Mouse (Mus musculus): ENCODE measurements around the gene Pde6d.
A peak's percentile ranks its signal among the peaks of the same experiment; 100 is the strongest.
"Not testable (repeated sequence)": the region's sequence is repeated elsewhere in the genome, so short reads cannot be mapped to it uniquely, and the experiment has no call there.

Gene Pde6d

GRCm38 (mm10) chr1:86526789-86527598 lies 55.4 kb downstream of the Pde6d start:
- DNase-seq (ENCODE audit: low read depth in 1 of 2, low spot score in 2 of 2) = no peak

GRCm38 (mm10) chr1:86526116-86526788 lies 56.2 kb downstream of the Pde6d start, which contains the start of gene Ptma:
Ptma (plus strand) TSS chr1:86526726.
- peak; percentile 95 to 96 for DNase-seq (ENCODE audit: low read depth in 1 of 2, low spot score in 2 of 2)

DNA sequence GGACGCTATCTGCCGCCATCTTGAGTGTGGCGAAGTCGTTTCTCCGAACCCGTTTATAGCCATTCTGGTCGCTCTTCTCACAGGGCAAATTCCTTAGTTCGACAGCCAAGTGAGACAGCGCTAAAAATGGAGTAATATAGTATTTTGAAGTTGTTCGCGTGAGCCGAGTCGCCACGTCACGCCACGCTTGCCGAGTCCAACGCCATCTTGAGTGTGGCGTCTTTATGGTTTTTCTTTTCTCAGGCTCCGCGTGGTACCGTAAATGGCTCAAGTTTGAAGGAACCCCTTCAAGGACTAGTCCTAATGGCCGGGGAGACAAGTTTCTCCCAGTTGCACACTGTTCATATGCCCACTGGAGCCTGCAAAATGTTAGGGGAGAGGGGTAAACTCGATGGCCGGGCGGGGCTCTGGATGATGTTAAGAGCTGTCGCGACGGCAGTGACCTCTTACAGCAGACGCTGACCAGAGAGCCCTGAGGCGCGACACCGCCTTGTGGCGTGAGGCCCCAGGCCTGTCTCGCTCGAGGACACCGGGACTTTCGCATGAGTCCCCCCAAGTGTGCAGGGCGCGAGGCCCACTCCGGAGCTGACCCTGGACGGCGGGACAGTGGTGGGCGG lies 56.8 kb downstream of the Pde6d start:
- peak in 1 of 2 experiments; percentile 80 for DNase-seq (ENCODE audit: low read depth in 1 of 2, low spot score in 2 of 2)

GRCm38 (mm10) chr1:86524619-86525498 lies 57.6 kb downstream of the Pde6d start:
- DNase-seq (ENCODE audit: low read depth in 1 of 2, low spot score in 2 of 2) = peak; percentile 96 to 98

DNA sequence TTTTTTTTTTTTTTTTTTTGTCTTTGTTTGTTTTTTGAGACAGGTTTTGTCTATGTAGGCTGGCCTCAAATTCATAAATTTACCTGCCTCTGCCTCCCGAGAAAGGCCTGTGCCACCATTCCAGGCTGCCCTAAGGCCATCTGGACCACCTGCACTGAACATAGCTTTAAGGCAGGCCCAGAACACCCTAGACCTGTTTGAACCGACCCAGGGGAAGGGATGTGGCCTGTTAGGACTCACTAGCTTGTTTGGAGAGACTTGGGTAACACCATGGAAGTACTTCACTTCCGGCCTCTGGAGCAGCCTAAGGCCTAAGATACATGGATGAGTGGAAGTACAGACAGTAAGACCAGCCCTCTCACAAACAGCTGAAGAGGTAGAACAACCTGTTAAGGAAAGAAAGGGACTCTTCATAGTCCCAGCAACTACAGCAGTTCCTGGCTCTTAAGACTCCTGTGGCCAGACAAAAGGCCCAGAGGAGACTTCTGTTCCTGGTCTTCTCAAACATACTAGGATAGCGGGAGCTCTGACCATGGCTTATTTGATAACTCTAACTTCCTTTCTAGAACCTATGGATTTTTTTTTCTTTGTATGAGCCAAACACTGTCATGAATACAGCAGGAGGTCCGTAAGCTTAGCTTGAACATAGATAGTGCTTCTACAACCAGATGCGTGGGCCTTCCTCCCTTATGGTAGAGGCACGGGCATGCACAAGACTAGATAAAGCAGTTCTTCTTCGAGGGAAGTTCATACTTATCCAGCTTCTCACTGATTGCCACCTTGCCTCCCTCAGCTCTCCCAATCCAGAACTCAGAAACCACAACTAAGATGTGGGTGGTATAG lies 58.4 kb downstream of the Pde6d start:
- no peak for DNase-seq (ENCODE audit: low read depth in 1 of 2, low spot score in 2 of 2)

- DNase-seq (ENCODE audit: low read depth in 1 of 2, low spot score in 2 of 2) = no peak
These were observed 60.0 kb downstream of the Pde6d start for GRCm38 (mm10) chr1:86522286-86522871.

GRCm38 (mm10) chr1:86520361-86520760 lies 62.1 kb downstream of the Pde6d start:
- no peak for DNase-seq (ENCODE audit: low read depth in 1 of 2, low spot score in 2 of 2)

GRCm38 (mm10) chr1:86517076-86517475 lies 65.4 kb downstream of the Pde6d start:
- DNase-seq (ENCODE audit: low read depth in 1 of 2, low spot score in 2 of 2) = no peak

GRCm38 (mm10) chr1:86515715-86516410 lies 66.6 kb downstream of the Pde6d start:
- DNase-seq (ENCODE audit: low read depth in 1 of 2, low spot score in 2 of 2) = no peak

DNA sequence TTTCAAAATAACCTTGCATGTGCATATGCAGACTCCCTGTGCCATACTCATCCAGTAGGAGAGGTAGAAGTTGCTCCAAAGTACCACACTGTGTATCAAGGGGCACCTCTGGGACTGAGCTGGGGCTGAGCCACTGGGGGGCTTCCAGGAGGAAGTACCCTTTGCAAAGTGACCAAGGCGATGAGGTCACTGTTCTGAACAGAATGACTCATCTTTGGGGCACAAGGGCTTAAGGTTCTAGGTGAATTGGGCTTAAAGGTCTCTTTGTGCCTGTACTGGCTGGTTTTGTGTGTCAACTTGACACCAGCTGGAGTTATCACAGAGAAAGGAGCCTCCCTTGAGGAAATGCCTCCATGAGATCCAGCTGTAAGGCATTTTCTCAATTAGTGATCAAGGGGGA lies 69.4 kb downstream of the Pde6d start:
- DNase-seq (ENCODE audit: low read depth in 1 of 2, low spot score in 2 of 2) = not testable (repeated sequence)

DNA sequence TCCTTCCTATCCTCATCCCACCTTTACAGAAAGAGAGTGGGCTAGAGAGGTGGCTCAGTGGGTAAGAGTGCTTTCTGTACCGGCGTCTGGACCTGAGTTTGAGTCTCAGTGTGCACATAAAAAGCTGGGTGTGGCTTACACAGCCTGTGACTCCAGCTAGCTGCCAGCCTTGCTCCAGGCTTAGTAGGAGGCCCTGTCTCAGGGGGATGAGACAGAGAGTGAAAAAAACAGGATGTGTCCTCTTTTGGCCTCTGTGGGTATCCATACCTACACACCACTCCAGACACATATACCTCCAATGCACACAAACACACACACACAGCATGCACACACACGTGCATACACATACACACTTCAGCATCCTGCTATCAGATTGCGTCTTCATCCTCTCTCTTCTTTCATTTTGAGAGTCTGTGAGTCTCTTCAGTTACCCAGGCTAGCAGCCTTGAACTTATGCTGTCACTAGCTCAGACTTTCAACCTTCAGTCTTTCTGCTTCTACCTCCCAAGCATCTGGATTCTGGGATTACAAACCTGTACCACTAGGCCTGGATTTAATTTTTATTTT lies 70.2 kb downstream of the Pde6d start:
- DNase-seq (ENCODE audit: low read depth in 1 of 2, low spot score in 2 of 2) = no peak

DNA sequence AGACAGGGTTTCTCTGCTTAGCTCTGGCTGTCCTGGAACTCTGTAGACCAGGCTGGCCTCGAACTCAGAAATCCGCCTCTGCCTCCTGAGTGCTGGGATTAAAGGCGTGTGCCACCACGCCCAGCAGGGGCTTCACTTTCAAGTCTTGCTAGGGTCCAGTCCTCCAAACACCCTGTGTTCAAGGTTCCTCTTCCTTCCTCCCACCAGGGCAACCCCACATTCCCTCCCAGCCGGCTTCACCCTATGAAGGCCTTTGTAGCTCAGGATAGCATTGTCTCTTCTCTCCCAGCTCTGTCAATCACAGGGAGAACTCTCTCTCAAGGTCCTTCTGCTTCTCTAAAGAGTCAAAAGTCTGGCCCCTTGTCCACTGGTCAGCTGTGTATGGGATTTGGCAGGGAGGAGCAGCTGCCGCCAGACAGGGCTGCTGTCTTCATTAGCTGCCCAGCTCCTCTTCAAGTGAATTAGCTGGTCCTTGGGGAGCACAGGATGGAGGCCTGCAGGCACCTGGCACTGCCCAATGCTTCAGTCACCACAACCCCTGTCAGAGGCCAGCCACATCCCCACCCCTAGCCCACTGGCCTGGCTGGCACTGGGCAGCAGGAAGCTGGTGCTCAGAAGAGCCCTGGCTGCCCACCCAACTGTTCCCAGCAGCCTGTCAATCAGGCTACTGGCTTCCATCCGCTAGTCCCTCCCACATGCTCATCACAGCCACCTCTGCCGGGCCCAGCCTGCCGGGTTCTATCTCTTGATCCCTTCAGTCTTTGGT lies 71.6 kb downstream of the Pde6d start:
- DNase-seq (ENCODE audit: low read depth in 1 of 2, low spot score in 2 of 2) = no peak

DNA sequence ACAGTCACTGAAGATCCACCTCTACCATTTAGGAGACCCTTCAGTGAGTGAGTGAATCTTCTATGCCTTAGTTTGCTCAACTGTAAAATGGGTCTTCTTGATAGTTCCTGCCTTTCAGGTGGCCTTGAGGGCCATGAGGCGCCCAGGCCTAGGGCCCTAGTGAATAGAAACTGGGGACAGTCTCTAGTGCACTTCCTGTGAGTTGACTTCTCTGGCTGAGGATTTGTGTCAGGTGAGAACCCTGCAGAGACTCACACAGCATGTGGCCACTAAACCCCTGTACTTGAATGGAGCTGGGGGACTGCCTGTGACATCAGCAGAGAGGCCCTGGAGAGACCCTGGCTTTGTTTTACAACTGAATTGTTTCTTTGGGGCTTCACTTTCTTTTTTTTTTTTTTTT lies 72.2 kb downstream of the Pde6d start:
- no peak for DNase-seq (ENCODE audit: low read depth in 1 of 2, low spot score in 2 of 2)

DNA sequence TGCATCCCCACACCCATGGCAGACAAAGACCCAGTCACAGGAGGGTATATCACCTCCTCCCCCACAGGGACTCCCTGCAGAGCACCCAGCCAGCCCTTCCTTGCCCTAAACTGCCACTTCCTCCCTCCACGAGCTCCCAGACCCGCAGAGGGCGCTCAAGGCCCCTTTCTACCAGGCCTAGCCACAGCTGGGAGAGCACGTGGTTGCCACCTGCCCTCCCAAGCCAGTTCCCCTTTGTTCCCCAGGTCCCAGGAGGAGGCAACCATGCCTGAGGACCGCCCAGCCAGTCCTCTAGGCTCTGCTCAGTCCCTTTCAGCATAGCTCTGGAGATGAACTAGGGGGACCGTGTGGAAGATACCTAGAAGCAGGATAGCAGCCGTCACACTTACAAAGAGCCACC lies 73.0 kb downstream of the Pde6d start:
- peak; percentile 84 to 90 for DNase-seq (ENCODE audit: low read depth in 1 of 2, low spot score in 2 of 2)

- DNase-seq (ENCODE audit: low read depth in 1 of 2, low spot score in 2 of 2) = no peak
These were observed 74.6 kb downstream of the Pde6d start for GRCm38 (mm10) chr1:86507866-86508265.

GRCm38 (mm10) chr1:86506420-86506819 lies 76.0 kb downstream of the Pde6d start:
- no peak for DNase-seq (ENCODE audit: low read depth in 1 of 2, low spot score in 2 of 2)

GRCm38 (mm10) chr1:86505461-86505860 lies 77.0 kb downstream of the Pde6d start:
- no peak for DNase-seq (ENCODE audit: low read depth in 1 of 2, low spot score in 2 of 2)
